Comparison of ENCODE assay signal across 23 mouse cellular contexts in genomic region chr1:151858474-151858873, GRCm38 (mm10).
DNase-seq lines count a peak whose midpoint lies in the region; ATAC-seq and TF ChIP-seq lines count a peak whose summit lies in the region.
"Had no signal": no experiment of that assay in that cellular context is flagged by ENCODE, and none has a peak within 500 bp of the region (broad histone marks: within the 10 kb centered on the region; RNA-seq: fewer than 3 reads in every experiment).

No protein-coding gene starts in this region.

- H3K36me3 ChIP-seq in heart, embryonic 10.5 days, result no peaks in the 10 kb centered on the region
- H3K36me3 ChIP-seq in heart, embryonic 11.5 days (ENCODE audit: control insufficient read depth, insufficient read depth, low read length), result no peaks in the 10 kb centered on the region
- H3K36me3 ChIP-seq in midbrain, embryonic 11.5 days (ENCODE audit: control insufficient read depth, insufficient read depth, low read length), result no peaks in the 10 kb centered on the region
- H3K36me3 ChIP-seq in midbrain, embryonic 14.5 days (ENCODE audit: control insufficient read depth, insufficient read depth, low read length), result no peaks in the 10 kb centered on the region
- H3K36me3 ChIP-seq in MEL (ENCODE audit: control insufficient read depth in 1 of 2, insufficient read depth in 2 of 2, low read length in 2 of 2), result no peaks in the 10 kb centered on the region
- H3K36me3 ChIP-seq: G1E had no signal

- no peak overlapping the region for H3K27ac ChIP-seq in heart, embryonic 10.5 days
- H3K27ac ChIP-seq in heart, embryonic 11.5 days (ENCODE audit: low read depth, low read length), result no peak overlapping the region
- H3K27ac ChIP-seq in midbrain, embryonic 11.5 days (ENCODE audit: low read depth, low read length), result no peak overlapping the region
- no peak overlapping the region for H3K27ac ChIP-seq in midbrain, embryonic 14.5 days (replicated peaks; ENCODE audit: low read depth, low read length)
- no peak overlapping the region for H3K27ac ChIP-seq in MEL (ENCODE audit: control insufficient read depth, low read depth, low read length)

- no peak for TF ChIP-seq RAD21 in MEL (IDR thresholded peaks at IDR 0.05; ENCODE audit: low read depth, low read length)

- no peaks in the 10 kb centered on the region for H3K27me3 ChIP-seq in heart, embryonic 10.5 days (ENCODE audit: insufficient read depth, poor library complexity, severe bottlenecking)
- H3K27me3 ChIP-seq in heart, embryonic 11.5 days (ENCODE audit: control insufficient read depth, insufficient read depth, low read length), result no peaks in the 10 kb centered on the region
- H3K27me3 ChIP-seq in midbrain, embryonic 11.5 days (ENCODE audit: control insufficient read depth, insufficient read depth, low read length), result no peaks in the 10 kb centered on the region
- H3K27me3 ChIP-seq in midbrain, embryonic 14.5 days (ENCODE audit: control insufficient read depth, insufficient read depth, low read length), result no peaks in the 10 kb centered on the region
- peaks cover 0 to 1% of the 10 kb centered on the region in 2 experiments; a peak in 3 of 4 replicates for H3K27me3 ChIP-seq in MEL (ENCODE audit: control insufficient read depth in 1 of 2, insufficient read depth in 2 of 2, low read length in 2 of 2)
- H3K27me3 ChIP-seq: CH12.LX, Patski had no signal

- no peak overlapping the region for H3K9ac ChIP-seq in heart, embryonic 11.5 days (ENCODE audit: low read depth, low read length)
- no peak overlapping the region for H3K9ac ChIP-seq in midbrain, embryonic 11.5 days (ENCODE audit: low read length)
- H3K9ac ChIP-seq in midbrain, embryonic 14.5 days (replicated peaks; ENCODE audit: low read length), result no peak overlapping the region
- H3K9ac ChIP-seq in MEL (ENCODE audit: control insufficient read depth, low read depth, low read length, poor library complexity, severe bottlenecking), result no peak overlapping the region

- no peaks in the 10 kb centered on the region for H3K79me2 ChIP-seq in MEL (ENCODE audit: control insufficient read depth, insufficient read depth, low read length, poor library complexity)

- no peak for ATAC-seq in heart, embryonic 11.5 days (replicated peaks; ENCODE audit: insufficient number of reproducible peaks, low FRiP score, low TSS enrichment)
- no peak for ATAC-seq in midbrain, embryonic 11.5 days (ENCODE audit: low FRiP score)
- no peak for ATAC-seq in midbrain, embryonic 14.5 days (ENCODE audit: low FRiP score, low TSS enrichment)
- ATAC-seq: activated CD4-positive, CD25-positive, alpha-beta regulatory T cell, adult 4 months; CD4-positive, CD25-positive, alpha-beta regulatory T cell, adult 4 months; Patski had no signal

- peaks cover 10% of the 10 kb centered on the region for H3K4me1 ChIP-seq in heart, embryonic 10.5 days
- H3K4me1 ChIP-seq in heart, embryonic 11.5 days (ENCODE audit: control insufficient read depth, insufficient read depth, low read length), result 0 out of 2 replicates have a peak, but pooled peaks cover 5% of the 10 kb centered on the region
- no peaks in the 10 kb centered on the region for H3K4me1 ChIP-seq in midbrain, embryonic 11.5 days (ENCODE audit: control insufficient read depth, insufficient read depth, low read length)
- H3K4me1 ChIP-seq in midbrain, embryonic 14.5 days (ENCODE audit: control insufficient read depth, insufficient read depth, low read length), result no peaks in the 10 kb centered on the region
- H3K4me1 ChIP-seq in MEL (ENCODE audit: control insufficient read depth in 1 of 2, insufficient read depth in 2 of 2, low read length in 2 of 2), result no peaks in the 10 kb centered on the region; a peak in 1 of 4 replicates

- 95% methylated on average over 1 of the region's 1 CpGs for WGBS in heart, embryonic 10.5 days
- WGBS in heart, embryonic 11.5 days (ENCODE audit: insufficient replicate concordance), result 93% methylated on average over 1 of the region's 1 CpGs
- 97% methylated on average over 1 of the region's 1 CpGs for WGBS in midbrain, embryonic 11.5 days
- WGBS in midbrain, embryonic 14.5 days, result 95% methylated on average over 1 of the region's 1 CpGs

- no peak overlapping the region for H3K4me2 ChIP-seq in heart, embryonic 11.5 days
- no peak overlapping the region for H3K4me2 ChIP-seq in midbrain, embryonic 11.5 days
- no peak overlapping the region for H3K4me2 ChIP-seq in midbrain, embryonic 14.5 days (ENCODE audit: low read length)

- DNase-seq in heart, adult 11 months, result peak; percentile 79
- no peak for DNase-seq in heart, adult 8-10 months (ENCODE audit: low spot score)
- DNase-seq in heart, embryonic 10.5 days (ENCODE audit: low spot score), result peak; percentile 63
- peak; percentile 41 for DNase-seq in midbrain, embryonic 11.5 days (ENCODE audit: low spot score, missing footprints)
- DNase-seq in midbrain, embryonic 14.5 days, result no peak
- no peak for DNase-seq in MEL (ENCODE audit: low read depth, low spot score)
- no peak for DNase-seq in adrenal gland, adult 8-10 months
- DNase-seq: adrenal gland, adult 2 months; adrenal gland, postnatal 10 days; adrenal gland, postnatal 14 days; adrenal gland, postnatal 25 days; adrenal gland, postnatal 36 days; B cell, adult 2 months; cerebellum, adult 11 months; cerebellum, adult 11-12 months; cerebellum, adult 18-20 months; cerebellum, adult 2 months had no signal

- TF ChIP-seq CTCF in MEL (IDR thresholded peaks at IDR 0.05 in 2 of 3, conservative IDR thresholded peaks at IDR 0.05 in 1 of 3; ENCODE audit: control insufficient read depth in 1 of 3, insufficient read depth in 1 of 3, low read depth in 2 of 3, low read length in 3 of 3, poor library complexity in 1 of 3, severe bottlenecking in 1 of 3), result no peak

- TF ChIP-seq EP300 in MEL (IDR thresholded peaks at IDR 0.05; ENCODE audit: low read depth in 1 of 2, low read length in 2 of 2), result no peak

- no peaks in the 10 kb centered on the region for H3K9me3 ChIP-seq in heart, embryonic 10.5 days
- H3K9me3 ChIP-seq in heart, embryonic 11.5 days (replicated peaks; ENCODE audit: control insufficient read depth, low read length), result no peaks in the 10 kb centered on the region
- H3K9me3 ChIP-seq in midbrain, embryonic 11.5 days (ENCODE audit: control insufficient read depth, low read length), result no peaks in the 10 kb centered on the region
- no peaks in the 10 kb centered on the region for H3K9me3 ChIP-seq in midbrain, embryonic 14.5 days (ENCODE audit: control insufficient read depth, low read length)
- no peaks in the 10 kb centered on the region for H3K9me3 ChIP-seq in MEL (replicated peaks; ENCODE audit: insufficient read depth, low read length)

- TF ChIP-seq POLR2A in MEL (IDR thresholded peaks at IDR 0.05; ENCODE audit: control insufficient read depth in 1 of 2, insufficient read depth in 1 of 2, low read depth in 1 of 2, low read length in 2 of 2, poor library complexity in 1 of 2), result no peak

- H3K4me3 ChIP-seq in heart, embryonic 10.5 days, result no peak overlapping the region
- H3K4me3 ChIP-seq in heart, embryonic 11.5 days (ENCODE audit: low read depth, low read length), result no peak overlapping the region
- H3K4me3 ChIP-seq in midbrain, embryonic 11.5 days (ENCODE audit: low read depth, low read length), result no peak overlapping the region
- no peak overlapping the region for H3K4me3 ChIP-seq in midbrain, embryonic 14.5 days (replicated peaks; ENCODE audit: low read depth, low read length)
- no peak overlapping the region for H3K4me3 ChIP-seq in MEL (ENCODE audit: control insufficient read depth in 1 of 2, insufficient read depth in 1 of 2, low read depth in 2 of 2, low read length in 2 of 2)

TF ChIP-seq in MEL, 35 proteins besides CTCF, POLR2A, EP300 and RAD21:
- 0 out of 2 replicates have a peak, but pooled peaks have one; percentile 10 for TF ChIP-seq GATA1 (IDR thresholded peaks at IDR 0.05; ENCODE audit: low read depth, low read length)
- no peak for TF ChIP-seq ZC3H11A (IDR thresholded peaks at IDR 0.05; ENCODE audit: low read depth, low read length)

Comparison
In these comparisons a context has a peak if more than half of its experiments do, and no peak if none do; other contexts are left out.
1. DNase-seq: peak in heart, adult 11 months (single experiment), heart, embryonic 10.5 days (single experiment) and midbrain, embryonic 11.5 days (single experiment); none in heart, adult 8-10 months (single experiment), midbrain, embryonic 14.5 days (single experiment), MEL (single experiment) and adrenal gland, adult 8-10 months (single experiment).